Mouse (Mus musculus) C2C12 (cell line): Measurements from ENCODE around the gene Card9.

Source experiments
- CEBPB ChIP-seq: IDR thresholded peaks from one replicate; pipeline ENCODE4 v1.6.1; 2011; ENCODE audit warnings: low read depth, mild to moderate bottlenecking, control low read depth, moderate library complexity
- CTCF ChIP-seq: IDR thresholded peaks from one replicate; pipeline ENCODE4 v1.5.1; 2011; ENCODE audit not compliant: control insufficient read depth, insufficient read depth, insufficient read length
- FOSL1 ChIP-seq: IDR thresholded peaks from one replicate; pipeline ENCODE4 v1.8.0; 2011; ENCODE audit warnings: mild to moderate bottlenecking, low read length; ENCODE audit not compliant: poor library complexity, insufficient read depth, severe bottlenecking
- MAX ChIP-seq: IDR thresholded peaks from one replicate; pipeline ENCODE4 v1.6.1; 2011; ENCODE audit warnings: mild to moderate bottlenecking, control low read depth
- MYOD1 ChIP-seq: IDR thresholded peaks from one replicate; pipeline ENCODE4 v1.6.1; 2011; ENCODE audit warnings: low read depth; ENCODE audit not compliant: control insufficient read depth, insufficient read length
- MYOG ChIP-seq: IDR thresholded peaks from one replicate; pipeline ENCODE4 v1.6.1; 2011; ENCODE audit not compliant: control insufficient read depth, insufficient read length; ENCODE audit errors: extremely low read depth
- USF1 ChIP-seq: IDR thresholded peaks from one replicate; pipeline ENCODE4 v1.6.1; 2011; ENCODE audit warnings: low read depth, mild to moderate bottlenecking, control low read depth, moderate library complexity

DNA sequence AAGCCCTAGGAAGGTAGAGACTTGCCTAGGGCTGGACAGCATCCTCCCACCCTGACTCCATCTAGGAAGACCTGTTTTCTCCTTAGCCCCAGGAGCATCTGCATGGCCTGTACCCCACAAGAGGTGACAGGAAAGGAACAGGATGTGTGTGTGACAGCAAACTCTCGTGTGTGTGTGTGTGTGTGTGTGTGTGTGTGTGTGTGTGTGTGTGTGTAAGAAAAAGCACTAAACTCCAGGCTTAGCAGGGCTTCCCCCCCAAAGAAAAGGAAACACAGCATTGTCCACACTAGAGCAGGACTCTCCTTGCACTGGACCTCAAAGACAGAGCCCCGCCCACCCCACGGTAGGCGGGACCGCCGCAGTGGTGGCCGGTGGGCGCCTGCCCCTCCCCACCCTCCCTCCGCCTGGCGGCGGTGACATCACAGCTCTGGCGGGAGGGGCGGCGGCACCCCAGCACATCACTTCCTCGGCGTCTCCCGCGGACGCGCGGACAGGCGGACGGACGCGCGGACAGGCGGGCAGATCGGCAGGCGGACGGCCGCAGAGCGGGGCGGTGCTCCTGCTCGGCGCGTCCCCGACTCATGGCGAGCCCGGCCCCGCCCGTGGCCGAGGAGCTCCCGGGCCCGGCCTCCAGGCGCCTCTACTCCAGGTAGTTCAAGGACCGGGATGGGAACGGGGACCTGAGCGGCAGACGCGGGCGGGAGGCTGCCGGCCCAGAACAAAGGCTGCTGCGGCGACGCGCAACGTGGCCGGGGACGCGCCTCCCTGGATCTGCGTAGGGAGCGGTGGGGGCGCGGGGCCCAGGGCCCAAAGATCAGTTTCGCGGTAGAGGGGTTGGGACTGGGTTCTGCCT lies 45.4 kb downstream of the Card9 start, which contains the start of gene Gpsm1:
- no peak for TF ChIP-seq CTCF
- no peak for TF ChIP-seq MYOD1
- TF ChIP-seq MYOG: no peak
- no peak for TF ChIP-seq CEBPB
- TF ChIP-seq MAX: peak; percentile 12
- TF ChIP-seq USF1: no peak
- no peak for TF ChIP-seq FOSL1
